Mouse (Mus musculus) fat pad, adult 2 months (tissue): Measurements from ENCODE around the gene Cd80.

Experiments used
- DNase-seq: peaks from one replicate; pipeline ENCODE4 v3.0.0-alpha.2; 2011; ENCODE audit warnings: low read depth, low spot score; ENCODE audit errors: extremely low read depth

Cd80 gene

DNA sequence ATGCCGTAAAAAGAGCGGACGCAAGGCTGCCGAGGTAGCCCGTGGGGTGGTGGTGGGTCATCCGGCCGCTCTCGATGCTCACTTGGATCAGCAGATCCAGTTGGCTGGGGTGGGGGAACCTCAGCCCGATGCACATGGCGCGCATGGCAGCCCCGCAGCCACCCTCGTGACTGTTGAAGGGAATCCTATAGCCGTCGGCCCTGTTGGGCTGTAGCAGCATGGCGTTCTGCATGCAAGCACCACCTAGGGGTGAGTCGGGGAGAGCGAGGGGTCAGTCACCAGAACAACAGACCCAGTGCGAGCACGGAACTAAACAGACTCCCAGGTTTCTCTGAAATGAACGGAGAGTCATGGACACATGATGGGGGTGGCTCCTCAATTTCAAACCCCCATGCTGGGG lies 8.0 kb upstream of the Cd80 start:
- DNase-seq, result no peak

DNA sequence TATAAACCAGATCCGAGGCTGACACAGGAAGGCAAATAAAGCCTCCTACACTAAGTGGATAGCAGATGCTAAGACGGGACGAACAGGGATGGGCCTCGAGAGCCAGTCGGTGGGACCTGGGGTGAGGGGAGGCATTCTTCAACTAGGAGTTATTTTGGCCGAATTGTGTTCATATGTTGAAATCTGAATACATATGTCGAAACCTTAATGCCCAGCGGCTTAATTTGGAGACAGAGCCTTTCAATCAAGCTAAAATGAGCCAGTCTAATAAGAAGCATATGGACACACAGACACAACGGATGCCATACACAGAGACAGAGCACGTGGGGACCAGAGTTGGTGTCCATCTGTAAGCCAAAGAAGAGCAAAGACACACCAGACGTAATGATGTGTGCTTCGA lies 6.9 kb upstream of the Cd80 start:
- no peak for DNase-seq

DNA sequence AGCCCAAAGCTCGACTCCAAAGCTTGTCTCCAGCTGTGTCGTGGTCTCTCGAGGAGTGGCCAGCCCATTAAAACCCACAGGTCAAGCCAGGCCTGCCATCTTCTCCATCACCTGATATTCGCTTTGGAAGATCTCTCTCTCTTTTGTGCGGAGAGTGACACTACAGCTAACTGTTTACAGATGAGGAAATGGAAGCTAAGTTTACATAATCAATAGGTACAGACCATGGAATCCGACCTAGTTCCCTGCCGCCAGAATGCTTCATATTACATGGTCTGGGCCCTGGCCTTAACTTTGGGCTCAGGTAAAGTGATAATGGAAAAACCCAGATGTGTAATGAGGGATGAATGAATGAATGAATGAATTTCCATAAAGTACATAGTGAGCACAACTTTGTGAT lies 4.7 kb upstream of the Cd80 start:
- no peak for DNase-seq

DNA sequence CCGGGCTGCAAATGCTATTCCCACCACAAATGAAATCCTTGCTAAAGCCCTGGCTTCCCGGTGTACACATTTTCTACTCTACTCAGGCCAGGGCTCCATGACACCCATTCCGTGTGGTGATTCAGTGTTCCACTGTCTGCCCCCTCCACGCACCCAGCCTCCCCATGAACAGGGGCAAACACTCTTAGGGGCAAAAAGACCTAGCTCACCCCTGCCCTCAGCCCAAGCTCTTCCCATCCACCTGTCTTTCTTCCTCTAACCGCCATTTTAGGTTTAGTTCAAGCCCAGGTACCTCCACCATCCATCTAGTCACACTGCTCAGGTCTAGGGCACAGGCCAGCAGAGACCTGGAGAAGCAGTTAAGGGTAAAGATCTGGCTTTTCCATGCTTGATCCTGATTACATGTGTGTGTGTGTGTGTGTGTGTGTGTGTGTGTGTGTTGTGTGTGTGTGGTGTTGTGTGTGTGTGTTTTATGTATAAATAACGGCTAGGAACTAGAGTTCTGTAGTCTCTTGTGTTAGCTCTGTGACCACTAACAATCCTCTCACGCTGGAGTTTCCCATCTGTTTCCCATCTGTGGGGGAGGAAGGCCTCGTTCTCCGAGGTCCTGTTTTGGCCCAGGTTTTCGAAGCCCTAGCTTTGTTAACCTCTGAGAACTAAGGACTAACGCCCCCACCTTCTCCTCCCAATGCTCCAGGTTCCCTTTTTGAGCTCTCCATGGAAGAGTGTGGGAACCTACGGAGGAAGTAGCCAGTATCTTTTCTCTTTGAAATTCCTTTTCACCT lies 3.7 kb upstream of the Cd80 start:
- DNase-seq, result no peak

DNA sequence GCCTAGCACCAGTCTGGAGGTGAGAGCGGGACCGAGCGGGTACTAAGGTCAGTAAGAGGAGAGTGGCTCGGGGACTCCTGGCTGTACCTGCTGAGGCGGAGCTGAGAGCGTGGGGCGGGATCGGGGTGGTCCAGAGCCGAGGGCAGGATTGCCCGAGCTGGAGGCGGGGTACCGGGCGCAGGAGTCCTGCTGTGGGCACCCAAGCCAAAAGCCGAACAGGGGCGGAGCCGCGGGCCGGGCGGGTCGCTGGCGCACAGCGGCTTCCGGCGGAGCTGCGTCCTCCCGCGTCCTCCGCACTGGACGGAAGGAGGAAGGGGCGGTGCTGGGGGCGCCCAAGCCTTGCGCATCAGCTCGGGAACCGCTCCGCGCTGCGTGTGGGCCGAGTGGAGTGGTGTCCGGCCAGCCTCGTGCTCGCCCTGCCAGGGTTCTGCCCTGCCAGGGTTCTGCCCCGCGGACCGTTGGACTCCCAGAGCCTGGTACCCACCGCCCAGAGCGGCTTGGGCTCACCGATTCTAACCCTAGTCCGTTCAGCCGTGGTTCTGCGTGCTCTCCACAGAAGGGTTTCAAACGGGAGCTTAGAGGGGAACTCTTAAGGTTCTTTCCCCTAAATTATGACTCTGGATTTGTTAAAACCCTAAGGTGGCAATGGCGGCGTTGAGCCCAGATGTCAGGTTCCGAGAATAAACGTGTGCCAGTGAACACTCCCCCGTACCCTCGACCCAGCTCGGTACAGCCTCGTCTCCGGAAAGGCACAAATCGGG lies 2.7 kb upstream of the Cd80 start, which contains the start of gene Adprh:
Adprh (minus strand) TSS at position 262 of the 761 bp plus-strand sequence.
- DNase-seq, result no peak

DNA sequence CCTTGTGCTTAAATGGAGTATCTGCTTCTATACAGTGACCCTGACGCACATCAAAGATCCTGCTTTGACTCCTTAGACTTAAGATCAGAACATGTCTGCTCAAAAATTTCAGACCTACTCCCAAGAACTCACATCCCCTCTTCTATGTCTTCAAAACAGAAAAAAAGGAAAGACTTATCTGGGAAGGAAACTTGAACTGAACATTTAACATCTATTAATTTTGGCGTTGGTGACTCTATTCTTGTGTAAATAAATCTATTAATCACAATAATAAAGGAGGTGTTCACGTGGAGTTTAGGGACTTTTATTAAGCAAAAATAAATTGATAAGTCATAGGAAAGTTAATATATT lies 2.2 kb upstream of the Cd80 start:
- no peak for DNase-seq

DNA sequence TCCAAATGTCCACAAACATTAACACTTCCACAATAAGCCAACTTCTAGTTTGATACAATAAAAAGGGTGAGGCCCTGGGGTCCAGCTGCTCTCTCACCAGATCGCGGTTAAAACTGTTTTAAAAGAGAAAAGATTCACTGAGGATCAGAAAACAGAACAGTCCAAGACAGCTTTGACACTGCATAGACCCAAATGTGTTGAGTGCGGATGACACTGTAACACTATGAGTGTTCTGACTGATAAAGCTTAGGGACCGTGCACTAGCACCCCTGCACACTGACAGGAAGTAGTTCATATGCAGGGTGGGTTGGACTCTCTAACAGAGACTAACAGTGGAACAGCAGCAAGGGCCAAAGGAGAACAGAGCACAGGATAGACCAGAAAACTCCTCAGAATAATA lies 1.4 kb upstream of the Cd80 start:
- DNase-seq, result no peak

DNA sequence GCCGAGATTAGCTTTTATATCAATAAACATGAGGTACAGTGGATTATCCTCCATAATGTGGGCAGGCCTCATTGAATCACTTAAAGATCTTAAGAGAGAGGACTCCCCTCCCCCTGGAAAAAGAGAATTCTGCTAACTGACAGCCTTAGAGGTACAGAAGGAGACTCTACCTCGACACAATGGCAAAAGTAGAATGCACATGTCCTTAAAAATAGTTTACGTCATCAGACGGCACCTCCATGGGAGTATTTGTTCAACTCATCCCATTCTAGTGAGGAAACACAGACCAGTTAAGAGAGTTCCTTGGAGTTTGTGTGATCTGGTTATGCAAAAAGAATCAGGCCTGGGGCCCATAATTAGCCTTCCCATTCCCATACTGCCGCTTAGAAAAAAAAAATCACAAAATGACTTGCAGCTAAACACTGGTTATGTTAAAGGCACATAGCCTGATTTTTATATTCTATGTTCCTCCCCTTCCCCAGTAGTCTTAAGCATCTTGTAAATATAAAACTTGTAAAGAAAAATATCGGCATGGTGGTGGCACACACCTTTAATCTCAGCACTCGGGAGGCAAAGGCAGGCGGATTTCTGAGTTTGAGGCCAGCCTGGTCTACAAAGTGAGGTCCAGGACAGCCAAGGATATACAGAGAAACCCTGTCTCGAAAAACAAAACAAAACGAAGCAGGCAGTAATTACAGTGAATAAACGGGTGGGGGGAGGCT lies 667 bp upstream of the Cd80 start:
- DNase-seq, result no peak

DNA sequence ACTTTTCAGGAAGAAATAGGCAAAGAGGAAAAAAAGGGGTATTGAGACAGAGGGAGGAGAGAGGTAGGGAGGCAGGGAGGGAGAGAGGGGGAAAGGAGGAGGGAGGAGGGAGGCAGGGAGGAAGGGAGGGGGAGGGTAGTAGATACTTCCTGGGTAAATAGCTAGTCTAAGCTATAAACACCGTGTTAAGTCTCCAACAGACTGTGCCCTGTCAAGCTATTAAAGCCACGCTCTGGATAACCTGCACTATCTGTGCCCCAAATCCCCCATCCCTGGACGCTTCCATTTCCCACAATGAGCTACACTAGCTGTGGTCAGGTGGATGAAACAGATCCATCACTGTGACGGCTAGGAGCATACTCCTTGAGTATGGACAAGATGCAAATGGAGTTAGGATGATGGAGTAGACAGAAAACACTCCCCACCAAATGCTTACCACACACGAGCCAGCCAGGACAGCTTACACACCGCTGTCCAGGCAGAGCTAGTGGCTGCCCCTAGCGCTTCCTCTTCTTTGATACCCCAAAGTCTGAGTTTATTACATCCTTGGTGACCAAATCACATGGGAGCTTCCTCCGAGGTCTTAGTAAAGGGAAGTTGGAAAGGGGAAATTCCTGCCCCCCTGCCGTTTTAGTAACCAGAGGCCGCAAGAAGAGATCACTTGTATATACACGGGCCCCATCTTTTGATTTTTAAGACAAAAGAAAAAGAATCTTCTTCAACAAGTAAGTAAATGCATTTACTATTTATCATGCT lies 1.6 kb downstream of the Cd80 start:
- DNase-seq, result no peak

DNA sequence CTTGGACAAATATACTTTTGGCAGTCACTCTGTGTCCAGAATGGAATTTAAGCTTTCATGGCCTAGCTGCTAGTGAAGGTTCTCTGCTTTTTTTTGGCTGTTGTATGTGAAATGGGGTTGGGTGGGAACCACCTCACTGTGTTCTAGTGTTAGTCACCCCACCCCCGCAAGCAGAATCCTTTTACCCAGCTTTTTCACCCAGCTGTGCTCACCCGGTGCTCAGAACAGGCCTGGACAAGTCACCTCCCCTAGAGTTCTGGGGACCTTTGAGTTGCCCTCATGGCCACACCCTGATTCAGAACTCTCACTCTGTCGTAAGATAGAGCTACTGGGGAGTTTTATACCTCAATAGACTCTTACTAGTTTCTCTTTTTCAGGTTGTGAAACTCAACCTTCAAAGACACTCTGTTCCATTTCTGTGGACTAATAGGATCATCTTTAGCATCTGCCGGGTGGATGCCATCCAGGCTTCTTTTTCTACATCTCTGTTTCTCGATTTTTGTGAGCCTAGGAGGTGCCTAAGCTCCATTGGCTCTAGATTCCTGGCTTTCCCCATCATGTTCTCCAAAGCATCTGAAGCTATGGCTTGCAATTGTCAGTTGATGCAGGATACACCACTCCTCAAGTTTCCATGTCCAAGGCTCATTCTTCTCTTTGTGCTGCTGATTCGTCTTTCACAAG lies 3.4 kb downstream of the Cd80 start:
- no peak for DNase-seq

DNA sequence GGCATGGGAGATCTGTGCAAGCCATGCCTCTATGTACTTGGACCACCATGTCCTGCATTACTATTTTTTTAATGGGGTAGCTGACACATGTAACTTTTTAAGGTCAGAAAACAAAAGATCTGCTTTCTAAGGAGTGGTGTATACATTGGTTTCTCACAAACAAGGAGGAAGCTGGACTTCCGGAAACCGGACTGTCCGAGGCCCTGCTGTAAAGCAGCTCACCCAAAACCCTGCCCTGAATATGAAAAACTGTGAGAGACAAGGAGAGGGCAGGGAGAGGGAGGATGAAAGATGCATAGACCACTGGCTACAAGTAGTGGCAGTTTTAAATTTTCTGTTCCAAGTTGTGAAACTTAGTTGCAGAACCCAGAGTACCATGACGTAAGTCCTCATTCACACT lies 4.6 kb downstream of the Cd80 start:
- no peak for DNase-seq

DNA sequence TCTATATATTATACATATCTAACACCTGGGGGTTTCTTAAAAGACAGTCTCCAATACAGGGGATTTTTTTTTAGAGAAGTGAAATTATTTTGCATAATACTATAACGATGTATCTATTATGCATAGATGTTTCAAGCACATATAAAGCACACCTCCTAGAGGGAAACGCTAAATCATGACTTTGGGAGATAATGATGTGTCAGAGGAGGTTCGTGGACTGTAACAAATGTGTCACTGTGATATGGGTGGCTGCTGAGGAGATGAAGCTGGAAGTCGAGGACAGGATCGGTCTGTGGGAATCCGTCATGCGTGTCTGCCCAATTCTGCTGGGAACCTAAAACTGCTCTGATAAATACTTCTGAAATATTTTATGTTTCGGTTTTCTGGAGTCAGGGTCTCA lies 6.4 kb downstream of the Cd80 start:
- DNase-seq, result no peak

DNA sequence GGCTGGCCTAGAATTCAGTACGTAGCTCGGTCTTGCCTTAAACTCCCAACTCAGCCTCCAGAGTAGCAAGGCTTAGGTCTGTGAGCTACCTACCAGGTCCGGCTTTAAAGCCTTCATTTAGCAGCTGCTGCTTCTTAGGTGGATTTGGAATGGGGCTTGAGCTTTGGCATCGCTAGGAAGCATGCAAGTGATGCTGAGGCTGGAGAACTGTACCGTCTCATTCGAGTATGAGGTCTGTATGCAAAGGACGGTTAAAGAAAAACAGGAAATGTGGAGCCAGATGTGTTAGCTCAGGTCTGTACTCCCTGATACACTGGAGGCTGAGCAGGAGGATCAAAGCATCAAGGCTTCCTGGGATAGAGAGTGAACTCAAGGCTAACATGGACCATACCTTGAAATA lies 6.8 kb downstream of the Cd80 start:
- no peak for DNase-seq

DNA sequence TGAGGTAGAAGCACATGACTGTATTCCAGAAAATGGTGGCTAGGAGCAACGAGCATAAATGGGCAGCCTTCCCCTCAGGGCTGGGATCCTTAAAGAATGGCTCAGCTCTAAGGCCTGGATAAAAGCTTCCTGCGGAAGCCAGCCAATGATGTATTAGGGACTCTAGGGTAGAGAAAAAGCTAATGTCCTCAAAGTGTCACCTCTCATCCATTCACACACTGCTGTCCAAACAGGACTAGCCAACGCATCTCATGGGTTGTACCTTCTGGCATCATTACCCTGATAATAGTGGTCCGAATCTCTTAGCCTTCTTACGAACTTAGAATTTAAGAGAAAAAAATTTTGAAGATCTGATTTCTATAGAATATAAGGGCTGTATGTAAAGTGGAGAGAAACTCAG lies 7.9 kb downstream of the Cd80 start:
- no peak for DNase-seq

DNA sequence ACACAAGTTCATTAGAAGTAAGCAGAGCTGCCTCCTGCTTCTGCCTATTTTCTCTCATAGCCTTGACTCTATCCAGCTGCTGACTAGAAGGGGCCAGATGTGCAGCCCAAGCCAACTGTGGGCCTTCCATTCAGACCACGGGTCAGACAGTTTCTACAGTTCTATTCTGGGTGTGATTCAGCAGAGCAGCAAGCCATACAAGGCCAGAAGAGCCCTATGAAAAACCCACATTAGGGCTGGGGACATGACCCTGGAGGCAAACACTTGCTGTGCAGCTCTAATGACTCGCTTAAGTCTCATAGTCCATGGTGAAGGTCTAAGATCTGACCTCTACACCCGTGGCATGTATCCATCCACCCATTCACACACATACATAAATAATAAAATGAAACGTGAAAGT lies 10.7 kb downstream of the Cd80 start:
- DNase-seq, result no peak

DNA sequence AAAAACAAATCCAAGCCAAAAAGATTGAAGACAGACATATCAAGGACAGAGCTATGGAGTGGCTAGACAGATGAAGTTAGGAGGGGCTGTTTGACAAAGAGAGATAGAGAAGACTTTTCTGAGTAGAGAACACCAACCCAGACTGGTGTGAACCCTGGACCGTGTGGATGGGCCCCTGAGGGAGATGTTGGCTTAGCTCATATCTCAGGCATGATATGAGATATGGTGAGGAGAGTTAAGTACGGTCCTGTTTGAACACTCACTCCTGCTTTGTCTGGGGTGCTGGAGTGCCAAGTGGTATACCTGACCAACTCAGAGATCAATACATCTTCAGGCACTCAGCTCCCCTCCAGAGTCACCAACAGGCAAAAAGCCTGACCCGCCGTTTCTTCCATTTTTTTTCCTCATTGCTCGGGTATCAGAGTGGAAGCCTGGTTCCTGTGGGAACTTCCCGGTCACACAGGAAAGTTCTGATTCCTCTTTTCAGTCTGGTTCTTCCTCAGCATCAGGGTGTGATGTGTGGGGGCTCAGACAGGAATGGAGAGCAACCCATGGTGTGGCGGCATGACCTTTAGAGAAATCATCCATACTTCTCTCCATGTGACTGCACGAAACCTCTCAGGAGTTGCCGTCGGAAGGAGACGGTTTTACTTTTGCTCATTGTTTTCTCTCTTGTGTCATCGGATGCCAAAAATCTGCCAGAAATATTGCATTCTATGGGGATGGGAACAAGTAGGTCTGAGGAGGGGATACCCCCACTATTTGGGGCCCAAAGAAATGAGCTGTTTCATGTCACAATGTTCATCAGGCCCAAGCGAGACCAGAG lies 11.9 kb downstream of the Cd80 start:
- no peak for DNase-seq

DNA sequence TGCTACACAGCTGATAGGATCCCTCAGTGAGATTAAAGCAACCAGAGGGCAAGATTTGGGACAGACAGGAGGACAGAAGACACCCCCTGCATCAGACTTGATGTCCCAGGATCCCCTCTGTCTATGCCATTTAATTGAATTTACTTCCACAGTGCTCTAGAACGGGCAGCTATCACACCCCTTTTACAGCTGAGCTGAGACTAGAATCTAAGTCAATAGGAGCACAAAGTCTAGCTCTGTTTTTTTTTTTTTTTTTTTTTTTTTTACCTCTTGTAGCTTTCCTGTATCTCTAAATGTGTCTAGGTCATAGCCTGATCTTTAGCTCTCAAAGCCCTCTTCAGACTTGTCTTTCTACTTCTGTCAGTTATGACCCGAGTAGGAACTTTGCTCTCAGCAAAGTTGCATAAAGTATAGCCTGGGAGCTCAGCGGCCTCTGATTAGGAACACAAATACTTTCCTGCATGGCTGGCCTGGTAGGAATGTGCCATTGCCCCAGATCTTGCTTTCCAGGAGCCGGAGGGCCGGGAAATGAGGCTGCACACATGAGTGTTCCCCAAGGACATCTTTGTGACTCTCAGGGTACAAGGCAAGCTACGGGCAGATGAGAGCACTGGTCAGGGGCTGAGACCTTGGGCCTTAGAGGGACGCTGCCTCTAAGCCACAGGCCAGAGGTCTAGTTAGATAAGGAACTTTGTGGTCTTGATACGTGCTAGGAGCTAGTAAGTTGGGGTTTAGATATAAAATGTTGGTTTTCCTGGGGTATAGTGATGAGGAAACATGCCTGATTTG lies 12.8 kb downstream of the Cd80 start:
- DNase-seq, result no peak

DNA sequence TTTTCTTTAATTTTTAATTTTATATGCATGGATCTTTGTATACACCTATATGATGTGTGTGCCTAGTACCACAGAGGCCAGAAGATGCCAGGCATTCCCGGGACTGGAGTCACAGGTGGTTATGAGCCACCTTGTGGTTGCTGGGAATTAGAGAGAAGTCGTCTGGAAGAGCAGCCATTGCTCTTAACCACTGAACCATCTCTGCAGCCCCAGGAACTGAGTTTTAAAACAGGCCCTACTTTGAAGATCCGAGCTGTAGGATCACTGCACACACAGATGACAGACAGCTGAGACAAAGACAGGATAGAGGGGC lies 13.3 kb downstream of the Cd80 start:
- DNase-seq, result no peak

DNA sequence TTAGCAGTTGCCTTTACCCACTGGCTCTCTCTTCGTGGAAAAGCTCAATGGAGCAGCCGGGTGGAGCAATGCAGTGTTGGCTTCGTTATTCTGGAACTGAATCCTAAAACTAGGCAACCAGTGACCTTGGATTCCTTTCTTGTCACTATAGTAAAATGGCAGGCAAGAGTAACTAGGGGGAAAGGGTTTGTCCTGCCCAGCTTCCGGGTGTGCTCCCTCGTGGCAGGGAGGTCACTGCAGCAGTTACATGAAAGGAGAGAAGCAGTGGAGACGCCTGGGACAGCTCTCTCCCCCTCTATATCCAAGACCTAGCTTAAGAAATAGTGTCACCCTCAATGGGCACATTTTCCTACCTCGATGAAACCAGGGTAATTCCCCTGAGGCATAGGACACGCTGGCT lies 14.1 kb downstream of the Cd80 start:
- no peak for DNase-seq
